Mouse (Mus musculus) heart, embryonic 10.5 days (tissue): Measurements from ENCODE around the gene Klhl2. TPM values are rescaled to one million over a fixed set of nuclear protein-coding genes. Genes with fewer than 3 reads are reported as not detected.

Experiments used
- DNase-seq: peaks from one replicate; pipeline ENCODE4 v3.0.0-alpha.2; 2017; ENCODE audit warnings: low spot score
- H3K27ac ChIP-seq: fragments of 300-500 bp; sonication (generic); 2 replicates; pipeline ENCODE4 v1.5.1; 2016; ENCODE audit warnings: mild to moderate bottlenecking
- H3K27me3 ChIP-seq: fragments of 300-500 bp; sonication (generic); 2 replicates; pipeline ENCODE4 v1.6.1; 2016; ENCODE audit warnings: mild to moderate bottlenecking; ENCODE audit not compliant: poor library complexity, insufficient read depth, severe bottlenecking
- H3K36me3 ChIP-seq: fragments of 300-500 bp; sonication (generic); 2 replicates; pipeline ENCODE4 v1.6.1; 2016; ENCODE audit warnings: mild to moderate bottlenecking, moderate library complexity
- H3K4me1 ChIP-seq: fragments of 300-500 bp; sonication (generic); 2 replicates; pipeline ENCODE4 v1.6.1; 2016; ENCODE audit warnings: mild to moderate bottlenecking
- H3K4me3 ChIP-seq: fragments of 300-500 bp; sonication (generic); 2 replicates; pipeline ENCODE4 v1.5.1; 2016; ENCODE audit warnings: mild to moderate bottlenecking, moderate library complexity
- H3K9me3 ChIP-seq: fragments of 300-500 bp; sonication (generic); 2 replicates; pipeline ENCODE4 v1.6.1; 2016; ENCODE audit warnings: mild to moderate bottlenecking, moderate library complexity
- WGBS: fragments of 180-500 bp; shearing (Covaris S2); methylation state at CpG from one replicate; pipeline ENCODE4 v1.1.7; 2016; 5-methylcytosine and 5-hydroxymethylcytosine counted together
- polyA plus RNA-seq: library from polyadenylated mRNA; unstranded; fragments of >200 nt; fragmentation: Nextera tagmentation; extraction: Ambion mirVana; gene quantifications from 2 replicates; pipeline ENCODE4 v1.2.1, GENCODE M21; 2016

The Klhl2 gene
- polyA plus RNA-seq, 1 experiment from 2014 or later, result 10.0 TPM

DNA sequence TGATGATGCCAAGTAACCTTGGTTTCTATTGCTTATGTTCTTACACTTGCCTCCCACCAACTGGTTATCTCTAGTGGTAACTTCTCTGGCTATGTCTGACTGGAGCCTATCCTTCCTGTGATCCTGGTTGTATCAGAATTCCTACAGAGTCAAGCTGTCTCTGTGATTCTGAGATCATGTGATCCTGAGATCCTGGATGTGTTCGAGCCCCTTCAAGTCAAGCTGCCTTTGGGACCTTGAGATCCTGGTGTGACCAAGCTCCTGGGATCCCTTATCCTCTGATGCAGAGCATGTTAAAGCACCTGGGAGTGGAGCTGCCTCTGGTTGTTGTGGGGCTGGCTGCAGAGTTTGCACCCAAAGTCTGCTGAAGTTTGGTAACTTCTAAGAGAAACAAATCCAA lies 146.6 kb downstream of the Klhl2 start:
- no peak for DNase-seq
- no peak overlapping the region for H3K4me3 ChIP-seq
- H3K27me3 ChIP-seq, result no peaks in the 10 kb centered on the region
- H3K27ac ChIP-seq, result no peak overlapping the region
- WGBS, result 74% methylated on average over 1 of the region's 1 CpGs
- no peaks in the 10 kb centered on the region for H3K9me3 ChIP-seq
- H3K4me1 ChIP-seq, result no peaks in the 10 kb centered on the region
- H3K36me3 ChIP-seq, result no peaks in the 10 kb centered on the region

DNA sequence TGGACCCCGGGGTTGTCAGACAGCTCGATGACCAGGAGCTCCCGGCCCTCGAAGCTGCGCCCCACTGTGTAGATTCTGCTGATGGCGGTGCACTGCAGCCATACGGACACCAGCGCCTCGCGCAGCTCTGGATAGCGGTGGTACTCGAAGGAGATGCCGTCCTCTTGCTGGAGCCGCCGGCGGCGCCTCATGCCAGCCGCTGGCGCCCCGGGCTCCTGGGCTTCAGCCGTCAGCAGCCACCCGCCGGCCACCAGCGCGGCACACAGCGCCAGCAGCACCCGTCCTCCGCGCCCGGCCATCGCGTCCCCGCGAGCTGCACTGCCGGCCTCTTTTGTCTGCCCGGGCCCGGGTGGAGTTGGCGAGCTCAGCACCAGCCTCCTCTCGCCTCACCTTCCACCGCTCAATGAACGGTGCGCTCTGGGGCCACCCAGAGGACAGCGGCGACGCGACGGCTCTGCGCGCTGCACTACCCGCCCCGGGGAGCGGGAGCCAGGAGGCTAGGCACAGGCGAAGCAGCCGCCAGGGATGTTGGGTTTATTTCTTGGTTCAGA lies 157.1 kb downstream of the Klhl2 start, which contains the start of gene Cpe:
Gene Cpe, minus strand, starts transcription at position 404 of the 551 bp plus-strand sequence.
- Histone ChIP-seq H3K9me3 (no peaks in the 10 kb centered on the region), H3K27me3 (peaks cover 12% of the 10 kb centered on the region; the same call in 1 of the 2 replicates), H3K4me3 (peak within 1 kb of the TSS; percentile 85), H3K27ac (peak within 1 kb of the TSS; percentile 95), H3K36me3 (no peaks in the 10 kb centered on the region), H3K4me1 (peaks cover 15% of the 10 kb centered on the region)
- WGBS, result under 1% methylated on average over 54 of the region's 54 CpGs
- peak; percentile 91 for DNase-seq

- Histone ChIP-seq H3K27me3 (peaks cover 12% of the 10 kb centered on the region; the same call in 1 of the 2 replicates), H3K4me1 (peaks cover 15% of the 10 kb centered on the region), H3K36me3 (no peaks in the 10 kb centered on the region), H3K9me3 (no peaks in the 10 kb centered on the region), H3K27ac (peak overlapping the region; percentile 95), H3K4me3 (peak overlapping the region; percentile 85)
- no peak for DNase-seq
- WGBS, result 13% methylated on average over 16 of the region's 16 CpGs
Measured at GRCm38 (mm10) chr8:64691591-64692401, 158.0 kb downstream of the Klhl2 start.

- 87% methylated on average over 6 of the region's 6 CpGs for WGBS
- Histone ChIP-seq H3K9me3 (no peaks in the 10 kb centered on the region), H3K4me3 (no peak overlapping the region), H3K36me3 (no peaks in the 10 kb centered on the region), H3K27ac (no peak overlapping the region), H3K4me1 (peaks cover 15% of the 10 kb centered on the region), H3K27me3 (peaks cover 12% of the 10 kb centered on the region; the same call in 1 of the 2 replicates)
- DNase-seq, result no peak
Measured at GRCm38 (mm10) chr8:64690845-64691244, 159.0 kb downstream of the Klhl2 start.

GRCm38 (mm10) chr8:64690306-64690705 lies 159.5 kb downstream of the Klhl2 start:
- H3K27me3 ChIP-seq, result peaks cover 12% of the 10 kb centered on the region; the same call in 1 of the 2 replicates
- H3K4me3 ChIP-seq, result no peak overlapping the region
- peaks cover 15% of the 10 kb centered on the region for H3K4me1 ChIP-seq
- no peaks in the 10 kb centered on the region for H3K36me3 ChIP-seq
- no peaks in the 10 kb centered on the region for H3K9me3 ChIP-seq
- H3K27ac ChIP-seq, result no peak overlapping the region
- WGBS, result 82% methylated on average over 6 of the region's 6 CpGs
- no peak for DNase-seq

Other genes starting within 250 kb of the Klhl2 start
- 67.0 and 69.2 TPM in 2 replicates for gene Cpe, start 157.0 kb downstream of the Klhl2 start, polyA plus RNA-seq
- gene Msmo1, start 116.2 kb downstream of the Klhl2 start, polyA plus RNA-seq, result 105 and 111 TPM in 2 replicates
- 28.5 and 29.0 TPM in 2 replicates for gene Tmem192, start 97.2 kb upstream of the Klhl2 start, polyA plus RNA-seq
- not detected in 2 replicates for gene Trim75, start 137.8 kb upstream of the Klhl2 start, polyA plus RNA-seq
- 0.16 TPM in 2 replicates for gene Trim61, start 168.5 kb upstream of the Klhl2 start, polyA plus RNA-seq
- gene Trim60, start 168.6 kb upstream of the Klhl2 start, polyA plus RNA-seq, result not detected in 2 replicates
- 10.7 and 13.8 TPM in 2 replicates for gene Apela, start 187.3 kb upstream of the Klhl2 start, polyA plus RNA-seq
- not detected in 2 replicates for gene Gm10663, start 225.0 kb upstream of the Klhl2 start, polyA plus RNA-seq